Mouse (Mus musculus) E14TG2a.4 (cell line): ENCODE measurements at regions not wholly inside any gene's neighbourhood (a gene's known extent, or its start where the extent isn't known, plus 50 kb on each side); places are given as distances from the start of the nearest gene placed in this dataset.

Experiments used
- CTCF ChIP-seq: conservative IDR thresholded peaks from 2 replicates; pipeline ENCODE4 v1.5.1; 2014; ENCODE audit warnings: low read length
- NANOG ChIP-seq: IDR thresholded peaks from 2 replicates; pipeline ENCODE4 v1.6.1; 2014; ENCODE audit warnings: borderline replicate concordance, low read length, mixed read lengths

DNA sequence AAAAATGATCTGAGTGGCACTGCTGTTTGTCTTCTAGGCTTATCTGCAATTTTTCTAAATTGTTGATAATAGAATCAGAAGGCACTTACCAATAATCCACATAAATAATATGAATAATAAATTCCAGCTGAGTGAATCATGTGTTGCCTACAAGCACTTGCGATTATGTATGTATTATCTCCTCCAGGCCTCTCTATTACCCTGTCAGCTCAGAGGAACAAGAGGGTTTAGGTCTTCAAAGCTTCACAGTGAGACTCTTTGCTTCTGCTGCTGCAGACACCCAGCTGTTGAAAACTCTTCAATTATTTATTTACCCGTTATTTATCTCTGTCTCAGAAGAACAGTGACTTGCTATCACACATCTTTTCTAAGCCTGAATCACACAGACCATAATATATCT is 1077.1 kb upstream of the Pcdh10 start:
- TF ChIP-seq CTCF (no peak), NANOG (no peak)
